8 mouse cellular contexts compared by ENCODE assay signal in genomic region chr15:102002646-102003488, GRCm38 (mm10). TPM values are rescaled to one million over a fixed set of nuclear protein-coding genes. Genes with fewer than 3 reads are reported as not detected.
DNase-seq lines count a peak whose midpoint lies in the region; ATAC-seq lines count a peak whose summit lies in the region.

No protein-coding gene starts in this region.

- peak overlapping the region; percentile 28 for H3K9ac ChIP-seq in forebrain, embryonic 11.5 days (ENCODE audit: low read length)
- H3K9ac ChIP-seq in hindbrain, embryonic 15.5 days, result no peak overlapping the region
- peak overlapping the region; percentile 64 for H3K9ac ChIP-seq in liver, embryonic 11.5 days (ENCODE audit: low read depth, low read length)
- no peak overlapping the region for H3K9ac ChIP-seq in midbrain, embryonic 16.5 days (ENCODE audit: low read depth, low read length)

- H3K4me2 ChIP-seq in forebrain, embryonic 11.5 days (ENCODE audit: low read depth, low read length, severe bottlenecking), result peak overlapping the region; percentile 47
- peak overlapping the region; percentile 50 for H3K4me2 ChIP-seq in hindbrain, embryonic 15.5 days
- H3K4me2 ChIP-seq in liver, embryonic 11.5 days, result peak overlapping the region; percentile 70
- H3K4me2 ChIP-seq in midbrain, embryonic 16.5 days (ENCODE audit: low read length), result peak overlapping the region; percentile 42

- H3K36me3 ChIP-seq in forebrain, embryonic 11.5 days (ENCODE audit: control insufficient read depth, insufficient read depth, low read length), result no peaks in the 10 kb centered on the region
- no peaks in the 10 kb centered on the region for H3K36me3 ChIP-seq in hindbrain, embryonic 15.5 days
- H3K36me3 ChIP-seq in liver, embryonic 11.5 days (ENCODE audit: control insufficient read depth, insufficient read depth, low read length), result no peaks in the 10 kb centered on the region
- no peaks in the 10 kb centered on the region for H3K36me3 ChIP-seq in midbrain, embryonic 16.5 days (ENCODE audit: control insufficient read depth, insufficient read depth, low read length)

- peaks cover 34% of the 10 kb centered on the region for H3K27me3 ChIP-seq in forebrain, embryonic 11.5 days (ENCODE audit: control insufficient read depth, insufficient read depth, low read length)
- peaks cover 48% of the 10 kb centered on the region for H3K27me3 ChIP-seq in hindbrain, embryonic 15.5 days
- H3K27me3 ChIP-seq in liver, embryonic 11.5 days (replicated peaks; ENCODE audit: control insufficient read depth, insufficient read depth, low read length), result peaks cover 50% of the 10 kb centered on the region
- H3K27me3 ChIP-seq in midbrain, embryonic 16.5 days (ENCODE audit: control insufficient read depth, insufficient read depth, low read depth, low read length), result peaks cover 37% of the 10 kb centered on the region

- peak; percentile 61 for ATAC-seq in forebrain, embryonic 11.5 days (replicated peaks; ENCODE audit: low FRiP score)
- 0 out of 2 replicates have a peak, but pooled peaks have one; percentile 47 for ATAC-seq in hindbrain, embryonic 15.5 days (ENCODE audit: low FRiP score, low read depth)
- peak; percentile 66 for ATAC-seq in liver, embryonic 11.5 days (replicated peaks; ENCODE audit: low FRiP score)
- ATAC-seq in midbrain, embryonic 16.5 days, result no peak; the same call in 1 of the 2 replicates

- H3K4me1 ChIP-seq in forebrain, embryonic 11.5 days (replicated peaks; ENCODE audit: control insufficient read depth, insufficient read depth, low read length), result peaks cover 17% of the 10 kb centered on the region; the same call in 1 of the 2 replicates
- H3K4me1 ChIP-seq in hindbrain, embryonic 15.5 days (replicated peaks), result peaks cover 18% of the 10 kb centered on the region
- H3K4me1 ChIP-seq in liver, embryonic 11.5 days (replicated peaks; ENCODE audit: control insufficient read depth, insufficient read depth, low read length), result peaks cover 7% of the 10 kb centered on the region
- H3K4me1 ChIP-seq in midbrain, embryonic 16.5 days (ENCODE audit: control insufficient read depth, insufficient read depth, low read length), result peaks cover 16% of the 10 kb centered on the region

- DNase-seq in urinary bladder, postnatal 36 days (ENCODE audit: low spot score in 2 of 2), result peak; percentile 55 to 65
- DNase-seq in urinary bladder, postnatal 10 days (ENCODE audit: low spot score), result no peak
- DNase-seq in forebrain, embryonic 11.5 days (ENCODE audit: low spot score), result peak; percentile 78
- DNase-seq in liver, embryonic 11.5 days (ENCODE audit: low spot score), result peak; percentile 72
- no peak for DNase-seq in frontal cortex, postnatal 25 days (ENCODE audit: low spot score in 2 of 2)
- no peak for DNase-seq in left cerebral cortex, adult 8-10 months (ENCODE audit: low spot score in 2 of 2)

- no peak overlapping the region for H3K27ac ChIP-seq in forebrain, embryonic 11.5 days (ENCODE audit: low read depth, low read length)
- no peak overlapping the region for H3K27ac ChIP-seq in hindbrain, embryonic 15.5 days (replicated peaks)
- peak overlapping the region; percentile 41 for H3K27ac ChIP-seq in liver, embryonic 11.5 days (ENCODE audit: low read depth, low read length)
- no peak overlapping the region for H3K27ac ChIP-seq in midbrain, embryonic 16.5 days (ENCODE audit: low read length)

- WGBS in forebrain, embryonic 11.5 days, result 3% methylated on average over 34 of the region's 34 CpGs
- WGBS in hindbrain, embryonic 15.5 days, result 5% methylated on average over 34 of the region's 34 CpGs
- 3% methylated on average over 32 of the region's 34 CpGs for WGBS in liver, embryonic 11.5 days
- 5% methylated on average over 34 of the region's 34 CpGs for WGBS in midbrain, embryonic 16.5 days

- H3K4me3 ChIP-seq in forebrain, embryonic 11.5 days (ENCODE audit: low read depth, low read length), result peak overlapping the region; percentile 29
- peak overlapping the region; percentile 26 for H3K4me3 ChIP-seq in hindbrain, embryonic 15.5 days
- peak overlapping the region; percentile 46 for H3K4me3 ChIP-seq in liver, embryonic 11.5 days (ENCODE audit: low read depth, low read length)
- H3K4me3 ChIP-seq in midbrain, embryonic 16.5 days (ENCODE audit: low read depth, low read length), result peak overlapping the region; percentile 20

- no peaks in the 10 kb centered on the region for H3K9me3 ChIP-seq in forebrain, embryonic 11.5 days (ENCODE audit: control insufficient read depth, low read length)
- no peaks in the 10 kb centered on the region for H3K9me3 ChIP-seq in hindbrain, embryonic 15.5 days
- no peaks in the 10 kb centered on the region for H3K9me3 ChIP-seq in liver, embryonic 11.5 days (ENCODE audit: control insufficient read depth, low read length)
- H3K9me3 ChIP-seq in midbrain, embryonic 16.5 days (replicated peaks; ENCODE audit: control insufficient read depth, low read length, poor library complexity, severe bottlenecking), result no peaks in the 10 kb centered on the region

RNA-seq across cellular contexts. Expression of gene Krt8, which starts 1.4 kb away (rescaled TPM):
- 16.2 and 19.2 TPM in 2 replicates for polyA plus RNA-seq in forebrain, embryonic 11.5 days (2014; fragmentation: Nextera tagmentation; extraction: Ambion mirVana)
- polyA plus RNA-seq in hindbrain, embryonic 15.5 days (2015; fragmentation: Nextera tagmentation; extraction: Ambion mirVana), result 3.1 and 4.6 TPM in 2 replicates
- 103 TPM in 2 replicates for polyA plus RNA-seq in liver, embryonic 11.5 days (2014; fragmentation: Nextera tagmentation; extraction: Ambion mirVana)
- polyA plus RNA-seq in midbrain, embryonic 16.5 days (2015; fragmentation: Nextera tagmentation; extraction: Ambion mirVana), result 2.2 TPM in 2 replicates
- total RNA-seq in left cerebral cortex, adult 8-10 months (2022), result under 1 TPM; 0.17 to 0.95 (median 0.23) TPM

RNA-seq across cellular contexts. Expression of gene Krt18, which starts 25.1 kb away (rescaled TPM):
- 12.0 and 13.6 TPM in 2 replicates for polyA plus RNA-seq in forebrain, embryonic 11.5 days (2014; fragmentation: Nextera tagmentation; extraction: Ambion mirVana)
- polyA plus RNA-seq in hindbrain, embryonic 15.5 days (2015; fragmentation: Nextera tagmentation; extraction: Ambion mirVana), result 6.9 and 10.4 TPM in 2 replicates
- polyA plus RNA-seq in liver, embryonic 11.5 days (2014; fragmentation: Nextera tagmentation; extraction: Ambion mirVana), result 110 and 113 TPM in 2 replicates
- 3.8 and 5.1 TPM in 2 replicates for polyA plus RNA-seq in midbrain, embryonic 16.5 days (2015; fragmentation: Nextera tagmentation; extraction: Ambion mirVana)
- 1 to 10 TPM in 2 of 4 experiments, under 1 TPM in 2; 0.26 to 2.5 (median 1.3) TPM for total RNA-seq in left cerebral cortex, adult 8-10 months (2022)

RNA-seq across cellular contexts. Expression of gene Krt78, which starts 48.8 kb away (rescaled TPM):
- not detected in 2 replicates for polyA plus RNA-seq in forebrain, embryonic 11.5 days (2014; fragmentation: Nextera tagmentation; extraction: Ambion mirVana)
- polyA plus RNA-seq in hindbrain, embryonic 15.5 days (2015; fragmentation: Nextera tagmentation; extraction: Ambion mirVana), result not detected in 2 replicates
- polyA plus RNA-seq in liver, embryonic 11.5 days (2014; fragmentation: Nextera tagmentation; extraction: Ambion mirVana), result not detected in 2 replicates
- not detected in 2 replicates for polyA plus RNA-seq in midbrain, embryonic 16.5 days (2015; fragmentation: Nextera tagmentation; extraction: Ambion mirVana)
- total RNA-seq in left cerebral cortex, adult 8-10 months (2022), result not detected

Comparison
In these comparisons a context has a peak if more than half of its experiments do, and no peak if none do; other contexts are left out.
1. DNase-seq: peak in urinary bladder, postnatal 36 days (2 of 2), forebrain, embryonic 11.5 days (single experiment) and liver, embryonic 11.5 days (single experiment); none in urinary bladder, postnatal 10 days (single experiment), frontal cortex, postnatal 25 days (0 of 2) and left cerebral cortex, adult 8-10 months (0 of 2).
2. H3K9ac ChIP-seq: peak in forebrain, embryonic 11.5 days (single experiment) and liver, embryonic 11.5 days (single experiment); none in hindbrain, embryonic 15.5 days (single experiment) and midbrain, embryonic 16.5 days (single experiment).
3. Peak in every context shown above with its lines, with median percentiles within 50 percentile points of each other: H3K4me2 ChIP-seq and H3K4me3 ChIP-seq.